Mouse (Mus musculus) liver, postnatal 0 days (tissue): ENCODE measurements around the gene Spi1.
A peak's percentile ranks its signal among the peaks of the same experiment; 100 is the strongest.

Source experiments
- CTCF ChIP-seq: sonication (generic); IDR thresholded peaks from 2 replicates; pipeline ENCODE4 v1.5.1; 2016; ENCODE audit warnings: antibody characterized with exemption, low read depth
- EP300 ChIP-seq: IDR thresholded peaks from 2 replicates; pipeline ENCODE4 v1.6.1; 2016; ENCODE audit warnings: antibody characterized with exemption, low read depth, mild to moderate bottlenecking

DNA sequence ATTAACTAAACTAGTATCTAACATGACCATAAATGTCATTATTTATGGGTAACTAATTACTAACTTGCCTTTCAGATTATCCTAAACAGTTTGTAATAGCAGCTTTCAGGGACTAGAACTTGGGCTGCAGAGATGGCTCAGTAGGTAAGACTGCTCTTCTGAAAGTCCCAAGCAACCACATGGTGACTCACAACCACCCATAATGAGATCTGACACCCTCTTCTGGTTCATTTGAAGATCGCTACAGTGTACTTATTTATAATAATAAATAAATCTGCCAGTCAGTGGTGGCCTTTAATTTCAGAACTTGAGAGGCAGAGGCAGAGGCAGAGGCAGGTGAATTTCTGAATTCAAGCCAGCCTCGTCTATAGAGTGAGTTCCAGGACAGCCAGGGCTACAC lies 29.4 kb upstream of the Spi1 start:
- TF ChIP-seq CTCF, result peak; percentile 31; the same call in 1 of the 2 replicates
- TF ChIP-seq EP300, result no peak
